Mouse (Mus musculus) adrenal gland (tissue): Measurements from ENCODE around the gene Krt5.

Experiments used
- microRNA-seq, 2 experiments: library from miRNA; unstranded; fragments of <30 nt; microRNA quantifications; one replicate each; pipeline ENCODE4; 2019

Gene Krt5

Small RNA genes within 50 kb of the gene (microRNA-seq; reads per million reads assigned to microRNA genes)
- gene Gm44323, result 0 reads per million in 2 experiments
- gene Gm44342, result 0 reads per million in 2 experiments
- gene Gm44383, result 0 reads per million in 2 experiments
